Mouse (Mus musculus) cortical plate, adult 2 months (tissue): ENCODE measurements around the gene Farp1. TPM values are rescaled to one million over a fixed set of nuclear protein-coding genes. Genes with fewer than 3 reads are reported as not detected.

Source experiments
- H3K27ac ChIP-seq: fragments of 200-500 bp; 2 replicates; pipeline ENCODE4 v1.5.1; 2012; ENCODE audit warnings: low read length, control low read depth, inconsistent platforms; ENCODE audit not compliant: insufficient read depth
- H3K4me1 ChIP-seq: fragments of 200-500 bp; 2 replicates; pipeline ENCODE4 v1.6.1; 2011; ENCODE audit warnings: low read length; ENCODE audit not compliant: control insufficient read depth, insufficient read depth
- H3K4me3 ChIP-seq: fragments of 200-500 bp; 2 replicates; pipeline ENCODE4 v1.5.1; 2011; ENCODE audit warnings: mild to moderate bottlenecking, low read length, control low read depth; ENCODE audit not compliant: insufficient read depth
- CTCF ChIP-seq: fragments of 200-500 bp; IDR thresholded peaks from 2 replicates; pipeline ENCODE4 v1.5.1; 2011; ENCODE audit warnings: mild to moderate bottlenecking, control low read depth, low read length; ENCODE audit not compliant: insufficient read depth; ENCODE audit errors: extremely low read depth
- POLR2A ChIP-seq: fragments of 200-500 bp; IDR thresholded peaks from 2 replicates; pipeline ENCODE4 v1.6.1; 2011; ENCODE audit warnings: mild to moderate bottlenecking, low read length, control low read depth; ENCODE audit not compliant: insufficient read depth; ENCODE audit errors: extremely low read depth
- polyA plus RNA-seq: library from polyadenylated mRNA; depleted of rRNA; stranded (reverse); fragments of >200 nt; gene quantifications from 2 replicates; pipeline ENCODE4 v1.2.3, GENCODE M21; 2012

The Farp1 gene
- polyA plus RNA-seq, 1 experiment = 58.0 TPM

DNA sequence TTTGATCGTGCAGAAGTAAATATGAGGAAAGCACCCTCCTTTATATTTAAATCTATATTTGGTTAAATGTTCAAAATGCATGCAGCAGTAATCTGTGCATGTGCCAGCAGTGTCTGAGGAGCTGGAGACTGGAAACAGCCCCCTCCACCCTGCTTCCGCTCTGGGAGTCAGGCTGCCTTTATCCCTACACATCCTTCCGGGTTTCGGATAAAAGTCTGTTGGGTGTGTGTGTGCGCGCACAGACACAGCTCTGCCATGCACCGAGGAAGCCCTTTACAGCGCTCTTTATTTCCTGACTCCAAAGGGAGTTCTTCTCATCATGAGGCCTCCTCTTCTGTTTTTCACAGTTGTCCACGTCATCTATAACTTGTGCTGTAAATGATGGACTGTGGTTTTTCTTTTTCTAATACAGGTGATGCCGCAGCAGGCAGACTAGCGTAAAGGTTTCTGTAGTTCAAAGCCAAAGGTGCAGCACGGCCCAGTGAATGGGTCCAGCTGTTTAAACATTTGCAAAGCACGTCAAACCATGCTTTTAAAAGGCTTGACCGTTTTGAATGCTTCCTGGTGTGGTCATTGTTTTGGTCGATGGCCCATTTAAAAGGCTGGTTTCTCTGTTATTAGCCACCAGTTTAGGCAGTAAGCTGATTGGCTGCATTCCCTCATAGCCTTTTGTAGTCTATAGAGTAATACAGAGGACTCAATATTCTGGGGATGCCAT lies 172.6 kb downstream of the Farp1 start:
- H3K4me1 ChIP-seq = peaks cover 6% of the 10 kb centered on the region
- TF ChIP-seq CTCF (no peak), POLR2A (no peak)
- H3K4me3 ChIP-seq = no peak overlapping the region
- H3K27ac ChIP-seq = no peak overlapping the region

DNA sequence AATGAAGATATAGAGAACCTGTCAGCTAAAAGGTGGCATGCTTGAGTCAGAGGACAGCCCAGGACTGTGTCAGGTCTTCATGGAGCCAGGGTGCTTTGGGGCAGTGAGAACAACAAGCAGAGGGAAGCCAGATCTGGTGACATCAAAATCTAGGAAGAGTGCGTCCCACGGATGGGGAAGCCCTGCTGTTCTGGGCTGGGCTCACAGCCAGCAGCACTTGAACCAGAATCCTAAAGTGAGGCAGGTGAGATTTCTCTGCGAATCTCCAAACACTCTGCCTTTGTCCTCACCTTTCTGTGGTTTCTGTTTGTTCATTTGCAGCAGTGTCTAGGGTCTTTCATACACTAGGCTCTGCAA lies 173.1 kb downstream of the Farp1 start:
- Histone ChIP-seq H3K4me3 (no peak overlapping the region), H3K4me1 (peaks cover 6% of the 10 kb centered on the region), H3K27ac (no peak overlapping the region)
- no peak for TF ChIP-seq CTCF
- no peak for TF ChIP-seq POLR2A

DNA sequence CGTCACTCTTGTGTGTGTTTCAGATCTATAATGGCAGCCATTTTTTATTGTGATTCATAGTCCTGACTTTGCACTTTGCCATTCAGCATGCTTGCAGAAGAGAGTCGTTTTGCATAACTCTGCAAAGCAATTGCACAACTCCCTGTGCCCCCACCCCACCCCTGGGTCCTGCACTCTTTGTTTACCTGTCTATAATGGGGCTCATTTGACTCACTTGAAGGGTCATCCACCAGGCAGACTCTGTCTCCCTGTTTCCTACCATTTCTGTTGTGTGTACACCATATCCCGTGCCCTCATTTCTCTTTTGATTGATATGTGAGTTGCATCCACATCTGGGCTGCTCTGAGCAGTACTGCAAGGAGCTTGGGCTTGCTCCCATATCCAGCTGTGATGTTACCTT lies 175.3 kb downstream of the Farp1 start:
- Histone ChIP-seq H3K4me1 (peaks cover 4% of the 10 kb centered on the region), H3K4me3 (no peak overlapping the region), H3K27ac (no peak overlapping the region)
- no peak for TF ChIP-seq POLR2A

DNA sequence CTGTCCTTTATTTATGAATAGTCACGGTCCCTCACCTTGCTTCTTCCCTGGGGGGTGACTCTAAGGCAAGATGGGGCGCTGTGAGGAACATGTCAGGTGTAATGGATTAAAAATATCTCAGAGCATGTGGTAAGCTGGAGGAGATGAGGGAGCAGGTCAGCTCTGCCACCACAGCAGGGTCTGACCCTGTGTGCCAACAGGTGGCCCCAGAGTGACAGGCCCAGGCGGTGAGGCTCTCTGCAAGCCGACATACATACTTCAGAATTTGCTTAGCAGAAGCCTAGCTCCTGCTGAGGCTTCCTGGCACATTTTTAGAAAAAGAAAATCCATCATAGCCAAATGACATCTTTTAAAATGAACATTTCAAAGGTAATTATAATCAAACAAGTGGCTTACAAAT lies 178.7 kb downstream of the Farp1 start:
- TF ChIP-seq CTCF (no peak), POLR2A (no peak)
- H3K4me3 ChIP-seq = no peak overlapping the region
- no peaks in the 10 kb centered on the region; the same call in 1 of the 2 replicates for H3K4me1 ChIP-seq
- no peak overlapping the region for H3K27ac ChIP-seq

DNA sequence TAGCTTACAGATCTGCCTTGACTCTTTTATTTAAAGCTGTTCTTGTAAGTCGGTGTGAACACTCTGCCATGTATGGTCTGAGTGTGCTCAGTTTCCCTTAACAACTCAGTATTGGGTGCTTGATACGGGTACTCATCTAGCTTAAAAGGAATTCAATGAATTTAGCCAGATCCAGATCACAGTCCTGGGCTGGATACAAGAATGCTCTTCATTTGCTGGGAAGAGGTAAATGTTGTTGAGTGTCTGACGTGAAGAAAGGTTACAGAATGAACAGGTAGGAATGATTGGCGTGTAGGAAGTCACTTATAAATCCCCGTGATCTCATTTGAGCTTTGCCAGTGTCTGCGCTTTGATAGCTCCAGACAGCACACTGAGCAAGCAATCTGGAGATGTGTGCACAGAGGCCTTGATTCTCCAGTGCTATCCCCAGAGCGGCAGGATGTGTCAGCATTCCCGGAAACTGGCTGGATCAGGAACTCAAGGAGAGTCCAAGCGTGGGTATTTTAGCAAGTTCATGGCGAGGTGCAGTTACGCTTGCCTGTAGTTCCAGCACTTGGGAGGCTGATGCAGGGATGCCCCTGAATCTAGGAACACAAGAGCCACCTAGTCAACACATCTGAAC lies 179.7 kb downstream of the Farp1 start:
- Histone ChIP-seq H3K4me1 (peaks cover 1% of the 10 kb centered on the region), H3K4me3 (no peak overlapping the region), H3K27ac (no peak overlapping the region)
- TF ChIP-seq POLR2A (no peak), CTCF (no peak)

DNA sequence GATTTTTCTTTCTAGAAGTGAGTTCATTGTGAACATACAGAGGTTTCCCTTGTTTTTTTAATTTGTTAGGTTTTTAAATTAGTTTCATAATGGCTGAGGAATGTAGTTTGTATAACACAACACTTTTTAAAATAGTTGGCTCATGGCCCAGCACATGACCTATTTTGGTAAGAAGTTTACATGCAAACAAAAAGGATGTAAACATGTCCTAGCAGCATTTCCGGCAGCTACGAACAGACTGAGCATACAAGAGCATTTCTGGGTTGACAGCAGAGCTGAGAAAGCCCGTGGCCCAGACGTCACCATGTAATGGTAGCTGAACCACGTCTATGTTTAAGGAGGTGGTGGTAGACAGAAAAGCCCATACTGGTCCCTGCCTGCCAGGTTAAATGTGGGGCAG lies 180.8 kb downstream of the Farp1 start:
- TF ChIP-seq POLR2A (no peak), CTCF (no peak)
- H3K27ac ChIP-seq = no peak overlapping the region
- H3K4me3 ChIP-seq = no peak overlapping the region
- H3K4me1 ChIP-seq = peaks cover 1% of the 10 kb centered on the region

DNA sequence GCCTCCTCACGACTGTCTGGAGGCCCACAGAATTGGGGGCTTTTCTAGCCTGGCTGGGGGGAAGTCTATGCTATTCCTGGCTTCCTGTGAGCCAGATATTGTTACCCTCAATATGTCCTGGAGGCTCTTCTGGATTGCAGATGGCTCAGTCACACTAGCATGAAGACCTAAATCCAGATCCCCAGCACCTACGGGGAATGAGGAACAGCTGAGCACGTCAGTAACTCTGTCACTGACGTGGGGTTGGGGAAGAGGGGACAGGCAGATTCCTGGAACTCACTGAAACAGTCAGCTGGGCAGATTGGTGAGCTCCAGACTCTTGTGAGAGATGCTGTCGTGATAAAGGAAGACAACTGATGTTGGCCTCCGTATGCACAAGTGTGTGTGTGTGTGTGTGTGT lies 181.7 kb downstream of the Farp1 start:
- peaks cover 1% of the 10 kb centered on the region for H3K4me1 ChIP-seq
- no peak overlapping the region for H3K27ac ChIP-seq
- TF ChIP-seq POLR2A = no peak
- TF ChIP-seq CTCF = no peak
- no peak overlapping the region for H3K4me3 ChIP-seq

DNA sequence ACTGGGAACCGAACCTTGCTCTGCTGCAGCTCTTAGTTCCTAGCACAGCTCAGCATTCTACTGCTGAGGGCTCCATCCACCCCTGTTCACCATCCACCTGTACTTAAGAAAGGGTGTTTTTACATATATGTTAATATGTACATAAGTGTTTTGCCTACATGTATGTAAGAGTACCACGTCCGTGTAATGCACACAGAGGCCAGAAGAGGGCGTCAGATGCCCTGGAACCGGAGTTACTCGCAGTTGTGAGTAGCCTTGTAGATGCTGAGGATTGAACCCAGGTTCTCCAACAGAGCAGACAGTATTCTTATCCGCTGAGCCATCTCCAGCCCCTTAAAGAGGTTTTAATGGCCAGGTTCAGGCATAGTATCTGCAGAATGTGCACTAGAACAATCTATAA lies 183.6 kb downstream of the Farp1 start:
- Histone ChIP-seq H3K4me1 (peaks cover 1% of the 10 kb centered on the region), H3K27ac (no peak overlapping the region), H3K4me3 (no peak overlapping the region)
- TF ChIP-seq POLR2A (no peak), CTCF (no peak; the same call in 1 of the 2 replicates)

DNA sequence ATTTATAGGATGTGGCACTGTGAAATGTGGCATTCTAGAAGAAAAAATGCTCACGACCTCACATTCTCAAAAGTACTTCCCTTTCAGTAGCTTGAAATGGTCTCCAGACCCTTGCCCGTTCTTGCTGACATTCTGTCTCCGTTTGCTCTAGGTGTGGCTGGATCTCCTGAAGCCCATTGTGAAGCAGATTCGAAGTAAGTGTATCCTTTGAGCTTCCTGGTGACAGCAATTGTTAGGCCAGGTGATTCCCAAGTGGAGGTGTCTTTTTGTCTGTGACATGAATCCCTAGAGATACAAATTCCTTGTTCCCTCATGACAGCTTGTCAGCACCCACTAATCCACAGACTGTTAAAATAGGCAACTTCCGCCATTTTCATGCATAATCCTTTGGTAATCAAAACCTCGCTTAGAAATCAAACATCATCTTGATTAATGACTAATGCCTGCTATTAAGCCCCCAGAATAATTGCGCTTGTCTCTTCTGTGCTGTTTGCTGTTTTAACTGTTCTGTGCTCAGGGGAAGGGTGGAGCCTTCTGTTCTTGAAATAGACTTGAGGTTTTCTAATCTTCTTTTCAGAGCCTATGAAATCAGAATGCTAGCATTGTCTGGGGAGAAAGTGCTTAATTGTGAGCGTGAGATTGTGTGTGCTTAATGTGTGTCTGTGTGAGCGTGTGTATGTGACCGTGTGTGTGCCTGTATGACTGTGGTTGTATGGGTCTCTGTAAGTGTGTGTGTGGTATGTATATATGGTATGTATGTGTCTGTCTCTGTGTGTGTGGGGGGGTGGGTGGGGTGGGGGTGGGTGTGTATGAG lies 184.4 kb downstream of the Farp1 start:
- Histone ChIP-seq H3K27ac (no peak overlapping the region), H3K4me3 (no peak overlapping the region), H3K4me1 (peaks cover 1% of the 10 kb centered on the region)
- no peak for TF ChIP-seq POLR2A

DNA sequence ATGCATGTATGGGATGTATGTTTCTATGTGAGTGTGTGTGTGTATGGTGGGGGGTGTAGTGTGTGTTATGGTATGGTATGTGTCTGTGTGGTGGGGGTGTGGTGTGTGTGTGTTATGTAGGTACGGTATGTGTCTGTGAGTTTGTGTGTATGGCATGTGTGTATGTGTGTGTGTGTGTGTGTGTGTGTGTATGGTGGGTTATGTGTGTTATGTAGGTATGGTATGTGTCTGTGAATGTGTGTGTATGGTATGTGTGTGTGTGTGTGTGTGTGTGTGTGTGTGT lies 185.0 kb downstream of the Farp1 start:
- Histone ChIP-seq H3K4me1 (peaks cover 1% of the 10 kb centered on the region), H3K4me3 (no peak overlapping the region), H3K27ac (no peak overlapping the region)
- TF ChIP-seq CTCF = no peak
- TF ChIP-seq POLR2A = no peak
